Mouse (Mus musculus) heart, postnatal 36 days (tissue): ENCODE data around the gene Abhd16a. TPM values are rescaled to one million over a fixed set of nuclear protein-coding genes. Genes with fewer than 3 reads are reported as not detected.

Source experiments
- DNase-seq, 2 experiments: peaks; one replicate each; pipeline ENCODE4 v3.0.0; 2021 to 2022
- intact Hi-C: fragments of 180-260 bp; cut with DNase I; formaldehyde crosslinking; loops from one replicate; pipeline ENCODE4 v1.15.1; 2025
- total RNA-seq, 2 experiments: library from RNA; stranded (reverse); gene quantifications; 2 replicates each; pipeline ENCODE4 v1.2.3; 2021

The Abhd16a gene
- total RNA-seq, 2 experiments from 2014 or later, result 54.6 to 61.1 TPM

DNA sequence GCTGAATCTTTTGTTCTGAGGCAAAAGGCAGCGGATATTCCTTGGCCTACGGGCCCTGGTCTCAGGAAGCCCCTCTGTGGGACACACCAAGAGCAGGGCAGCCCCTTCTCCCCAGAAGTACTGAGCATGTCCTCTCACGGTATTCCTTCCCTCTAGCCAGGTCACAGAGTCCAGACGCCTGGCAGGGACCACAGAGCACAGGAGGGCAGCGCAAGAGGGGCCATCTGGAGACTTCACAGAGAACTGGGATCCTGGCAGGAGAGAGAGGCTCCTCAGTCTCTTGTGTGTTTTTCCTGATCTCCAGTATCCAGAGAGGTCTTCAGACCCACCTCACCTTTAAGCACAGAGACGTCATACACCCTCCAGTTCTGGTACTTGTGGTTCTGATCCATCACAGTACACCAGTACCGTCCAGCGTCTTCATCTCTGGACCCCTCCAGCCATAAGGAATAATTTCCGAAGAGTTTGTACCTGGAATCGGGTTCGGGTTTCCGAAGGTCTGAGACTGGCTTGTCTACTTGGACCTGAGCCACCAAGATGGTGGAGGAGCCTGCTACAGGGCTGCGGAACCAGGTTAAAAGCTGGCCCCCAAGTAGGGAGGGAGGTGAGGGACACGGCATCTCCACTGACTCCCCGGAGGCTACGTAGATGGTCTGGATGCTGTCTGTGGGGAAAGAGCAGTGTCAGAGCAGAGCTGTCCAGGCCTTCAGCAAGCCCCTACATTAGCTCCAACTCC lies 6.1 kb upstream of the Abhd16a start:
- intact Hi-C loops, result no loop called here
- no peak for DNase-seq

DNA sequence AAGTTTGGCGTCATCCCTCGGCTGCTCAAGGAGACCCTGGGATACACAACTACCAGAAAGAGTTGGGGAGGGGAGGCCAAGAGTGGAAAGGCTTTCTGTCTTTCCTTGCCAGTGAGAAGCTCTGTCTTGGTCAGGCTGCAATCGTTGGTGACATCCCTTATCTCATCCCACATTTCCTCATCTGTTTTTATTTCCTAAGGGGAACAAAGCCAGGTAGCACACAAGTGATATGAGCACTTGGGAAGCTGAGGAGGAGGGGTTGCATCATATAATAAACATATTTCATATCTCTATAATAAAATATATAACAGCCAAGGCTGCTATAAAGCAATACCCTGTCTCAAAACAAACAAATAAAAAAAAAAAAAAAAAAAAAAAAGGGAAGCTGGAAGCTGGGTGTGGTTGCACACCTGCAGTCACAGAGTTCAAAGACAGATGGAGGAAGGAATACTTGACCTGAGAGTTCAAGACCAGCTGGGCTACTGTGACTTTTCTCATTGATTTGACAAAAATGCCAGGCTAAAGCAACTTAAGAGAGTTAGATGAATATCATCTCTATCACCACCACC lies 5.0 kb upstream of the Abhd16a start:
- DNase-seq, result no peak
- intact Hi-C loops, result no loop called here

DNA sequence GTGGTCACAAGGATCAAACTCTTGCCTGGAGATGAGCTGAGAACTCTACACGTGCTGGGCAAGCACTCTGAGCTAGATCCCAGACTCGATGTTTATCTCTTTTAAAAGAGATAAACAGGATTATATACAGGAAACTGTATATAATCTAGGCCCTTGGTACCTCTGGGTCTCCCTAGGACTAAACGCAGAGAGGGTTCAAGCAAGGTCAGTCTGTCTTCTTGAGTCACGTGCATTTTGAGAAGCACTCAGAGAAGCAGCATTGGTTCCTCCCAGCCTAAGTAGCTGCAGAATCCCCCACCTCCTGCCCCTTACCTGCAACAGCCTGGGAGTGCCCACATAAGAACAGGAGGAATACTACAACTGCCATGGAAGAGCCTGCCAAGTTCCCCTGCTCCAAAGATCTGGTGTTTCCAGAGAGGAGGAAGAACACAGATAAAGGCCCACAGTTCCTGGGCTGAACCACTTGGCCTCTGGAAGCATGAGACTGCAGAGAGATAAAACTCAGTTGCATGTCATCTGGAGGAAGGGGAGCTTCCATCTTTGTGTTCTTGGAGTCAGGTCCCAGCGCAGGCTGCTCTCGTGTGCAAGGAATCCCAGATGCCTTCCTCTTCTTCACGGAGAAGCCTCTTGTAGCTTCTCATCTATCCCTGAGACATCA lies 3.7 kb upstream of the Abhd16a start, which contains the start of gene Ly6g6f:
Gene Ly6g6f, minus strand, starts transcription at position 403 of the 658 bp plus-strand sequence.
- no peak for DNase-seq
- intact Hi-C loops, result no loop called here

DNA sequence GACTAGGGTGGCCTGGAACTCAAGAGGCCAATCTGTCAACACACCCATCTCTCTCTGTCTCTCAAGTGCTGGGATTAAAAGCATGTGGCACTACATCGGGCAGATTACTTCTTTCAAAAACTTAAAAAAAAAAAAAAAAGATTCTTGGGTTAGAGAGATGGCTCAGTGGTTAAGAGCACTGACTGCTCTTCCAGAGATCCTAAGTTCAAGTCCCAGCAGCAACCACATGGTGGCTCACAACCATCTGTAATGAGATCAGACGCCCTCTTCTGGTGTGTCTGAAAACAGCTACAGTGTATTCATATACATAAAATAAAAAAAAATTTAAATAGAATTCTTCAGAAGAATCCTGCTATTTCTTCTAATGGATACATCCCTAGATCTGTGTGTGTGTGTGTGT lies 912 bp upstream of the Abhd16a start:
- no peak for DNase-seq
- intact Hi-C loops, result loop anchor here (2.0 kb wide), 1 partner anchor 67 kb away; no protein-coding TSS in a partner anchor

DNA sequence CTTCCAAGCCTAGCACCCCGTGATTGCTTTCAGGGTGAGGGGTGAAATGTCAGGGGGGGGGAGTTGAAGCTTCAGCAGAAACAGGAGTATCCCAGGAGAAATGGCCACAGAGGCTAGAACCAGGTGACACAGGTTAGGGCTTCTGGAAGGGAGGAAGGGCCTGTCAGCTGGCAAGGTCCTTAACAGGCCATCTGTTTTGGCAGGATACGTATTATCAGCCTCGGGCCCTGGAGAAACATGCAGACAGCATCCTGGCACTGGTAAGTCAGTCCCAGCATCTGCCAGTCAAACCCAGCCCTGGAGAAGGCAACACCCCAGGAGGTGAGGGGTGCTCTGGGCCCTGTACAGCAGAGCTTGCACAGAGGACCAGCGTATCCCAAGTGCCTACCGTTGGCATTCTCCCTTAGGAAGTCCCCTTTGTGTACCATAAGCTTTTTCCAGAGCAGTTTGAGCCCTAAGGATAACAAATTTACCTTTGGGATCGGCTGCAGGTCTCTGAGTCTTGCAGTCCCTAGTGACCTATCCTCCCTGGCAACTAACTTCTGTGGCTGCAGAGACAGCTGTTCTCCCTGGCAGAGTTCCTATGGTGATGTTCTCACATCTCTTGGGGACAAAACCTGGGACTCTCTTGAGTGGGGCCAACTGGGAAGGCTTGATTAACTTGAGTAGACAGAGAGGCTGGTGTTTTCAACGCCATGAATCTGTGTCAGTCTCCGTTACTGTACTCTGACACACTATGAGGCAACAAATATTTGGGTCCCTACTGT lies 1.3 kb downstream of the Abhd16a start:
- intact Hi-C loops, result no loop called here
- DNase-seq, result peak in 1 of 2 experiments; percentile 43

DNA sequence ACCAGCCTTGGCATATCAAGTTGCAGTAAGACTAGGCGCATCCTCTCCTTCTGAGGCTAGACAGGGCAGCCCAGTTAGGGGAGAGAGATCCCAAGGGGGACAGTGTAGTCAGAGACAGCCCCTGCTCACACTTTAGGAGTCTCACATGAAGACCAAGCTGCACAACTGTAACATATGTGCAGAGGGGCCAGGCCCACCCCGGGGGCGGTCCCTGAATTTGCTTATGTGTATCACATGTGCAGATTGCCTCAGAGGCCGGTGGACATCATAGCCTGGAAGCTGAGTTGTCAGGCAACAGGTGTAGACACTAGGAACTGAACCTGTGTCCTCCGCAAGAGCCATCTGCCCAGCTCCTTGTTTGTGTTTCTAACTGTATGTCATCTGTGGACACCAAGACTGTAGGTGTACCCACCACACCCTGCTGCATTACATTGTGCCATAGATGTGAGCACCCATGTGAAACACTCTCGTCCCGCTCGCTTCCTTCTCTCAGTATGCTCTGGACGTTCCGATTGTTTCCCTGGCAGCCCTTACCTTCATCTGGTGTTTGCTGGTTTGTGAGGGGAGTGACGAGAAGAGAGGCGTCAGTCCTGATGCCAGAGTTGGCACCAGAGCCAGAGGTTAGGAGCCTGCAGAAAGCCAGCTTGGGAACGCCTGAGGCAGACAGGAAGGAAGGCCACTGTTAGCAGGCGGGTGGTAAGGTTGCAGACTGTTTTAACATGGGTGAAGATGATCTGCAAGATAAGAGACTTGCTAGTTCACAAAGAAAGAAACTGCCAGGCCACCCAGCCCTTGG lies 3.5 kb downstream of the Abhd16a start:
- DNase-seq, result no peak
- intact Hi-C loops, result no loop called here

DNA sequence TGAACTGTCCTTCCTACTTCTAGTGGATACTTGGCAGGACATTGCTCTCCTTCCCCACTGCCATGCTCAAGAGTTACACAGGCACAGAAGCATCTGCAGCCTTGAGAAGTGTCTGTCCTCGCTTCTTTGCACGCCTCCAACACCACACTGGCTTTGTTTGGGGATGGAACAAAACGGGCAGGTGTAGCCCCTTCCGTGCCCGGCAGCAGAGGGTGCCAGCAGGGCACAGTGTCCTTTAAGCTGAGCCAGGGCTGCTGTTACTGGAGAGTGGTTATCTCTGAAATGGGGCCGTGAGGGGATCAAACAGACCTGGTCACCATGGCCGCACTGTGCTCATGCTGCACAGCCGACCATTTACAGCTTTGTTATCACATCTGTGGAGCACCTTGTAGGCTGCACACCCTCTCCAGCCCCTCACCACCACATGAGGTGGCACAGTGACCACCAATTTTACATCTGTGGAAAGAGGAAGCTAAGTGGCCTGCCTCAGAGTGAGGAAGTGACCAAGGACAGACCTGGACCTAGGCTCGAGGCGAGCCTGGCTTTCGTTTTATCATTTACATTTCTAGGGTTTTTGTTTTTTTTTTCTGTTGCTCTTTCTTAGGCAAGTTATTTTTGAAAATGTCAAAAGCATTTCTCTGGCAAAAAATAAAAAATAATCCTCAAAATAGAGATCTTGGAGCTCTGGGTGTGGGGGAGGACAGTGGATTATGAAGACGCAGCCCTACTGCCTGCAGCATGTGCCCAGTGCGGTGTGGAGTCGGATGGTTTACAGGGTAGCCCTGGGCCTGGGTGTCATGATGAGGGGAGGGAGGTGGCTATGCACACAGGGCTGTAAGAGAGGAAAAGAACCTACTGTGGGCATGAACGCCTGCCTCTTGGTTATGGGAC lies 5.7 kb downstream of the Abhd16a start:
- no peak for DNase-seq
- intact Hi-C loops, result no loop called here

DNA sequence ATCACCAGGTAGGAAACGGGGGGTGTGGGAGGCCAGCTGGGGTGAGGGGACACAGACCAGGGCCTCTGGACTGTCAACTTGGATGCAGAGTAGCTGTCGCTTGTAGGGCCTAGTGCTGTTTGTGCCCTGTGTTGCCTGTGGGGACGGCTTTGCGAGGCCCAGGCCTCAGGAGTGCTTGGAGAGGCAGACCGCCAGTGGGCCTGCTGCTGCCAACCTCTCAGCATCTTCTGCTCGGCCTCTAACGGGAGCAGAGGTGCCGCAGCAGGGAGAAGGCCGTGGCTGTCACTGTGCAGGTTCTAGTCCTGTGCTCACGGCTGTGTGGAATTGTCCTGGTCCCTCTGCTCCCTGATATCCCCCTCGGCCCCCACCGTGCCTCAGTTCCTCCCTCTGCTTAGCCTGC lies 7.5 kb downstream of the Abhd16a start:
- intact Hi-C loops, result no loop called here

DNA sequence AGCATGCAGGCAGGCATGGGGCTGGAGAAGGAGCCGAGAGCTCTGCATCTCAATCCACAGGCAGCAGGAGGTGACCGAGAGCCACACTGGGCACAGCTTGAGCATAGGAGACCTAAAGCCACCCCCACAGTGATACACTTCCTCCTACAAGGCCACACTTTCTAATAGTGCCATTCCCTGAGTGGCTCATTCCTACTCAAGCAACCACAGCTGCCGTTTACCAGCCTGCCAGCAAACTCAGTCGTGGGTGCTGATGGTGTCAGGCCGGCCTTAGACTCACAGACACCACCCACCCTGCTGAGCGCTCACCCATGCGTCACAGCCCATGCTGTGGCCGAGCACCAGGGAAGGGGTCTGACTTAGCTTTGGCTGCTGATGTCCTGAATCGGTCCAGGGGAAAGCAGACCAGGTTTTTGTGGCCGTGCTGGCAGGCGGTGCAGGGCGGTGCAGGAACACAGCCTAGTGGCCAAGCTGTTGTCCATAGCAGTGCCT lies 8.1 kb downstream of the Abhd16a start:
- intact Hi-C loops, result no loop called here
- DNase-seq, result no peak

More for the DNA sequence above, 7.5 kb downstream of the Abhd16a start:
- DNase-seq, result no peak

DNA sequence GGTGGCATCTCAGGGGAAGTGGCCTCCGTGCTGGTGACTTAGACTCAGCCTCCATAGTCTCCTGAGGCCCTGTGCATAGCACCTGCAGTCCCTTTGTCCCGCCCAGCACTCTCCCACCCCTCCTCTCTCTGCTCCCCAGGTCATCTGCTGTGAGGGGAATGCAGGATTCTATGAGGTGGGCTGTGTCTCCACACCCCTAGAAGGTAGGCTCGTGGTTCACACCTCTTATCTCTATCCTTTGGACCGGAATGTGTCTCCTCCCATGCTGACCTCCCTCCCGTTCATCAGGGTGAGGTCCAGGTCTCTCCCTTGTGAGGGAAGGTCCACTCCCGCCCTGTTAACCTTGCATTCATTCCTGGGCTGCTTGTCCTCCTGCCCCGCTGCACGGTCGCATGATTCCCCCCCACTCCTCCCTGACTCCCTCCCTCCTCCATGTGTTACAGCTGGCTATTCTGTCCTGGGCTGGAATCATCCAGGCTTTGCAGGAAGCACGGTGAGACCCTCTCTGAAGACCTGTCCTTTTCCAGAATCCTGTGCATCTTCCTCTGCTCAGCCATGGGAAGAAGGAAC lies 11.2 kb downstream of the Abhd16a start:
- intact Hi-C loops, result no loop called here

DNA sequence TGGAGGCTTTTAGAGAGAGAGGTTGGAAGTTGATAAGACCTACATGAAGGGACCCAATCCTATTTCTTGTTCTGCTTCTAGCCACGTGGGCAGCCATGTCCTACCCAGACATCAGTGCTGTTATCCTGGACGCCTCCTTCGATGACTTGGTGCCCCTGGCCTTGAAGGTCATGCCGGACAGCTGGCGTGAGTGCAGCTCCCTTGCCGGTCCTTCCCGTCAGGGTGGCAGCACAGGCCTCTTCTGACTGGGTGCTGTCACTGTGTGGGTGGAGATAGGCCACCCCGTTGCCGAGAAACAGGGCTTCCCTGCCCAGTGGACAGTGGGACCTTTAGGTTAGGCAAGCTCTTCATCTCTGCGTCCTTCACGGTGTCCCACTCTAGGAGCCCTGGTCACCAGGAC lies 12.1 kb downstream of the Abhd16a start:
- intact Hi-C loops, result no loop called here
- DNase-seq, result no peak

More for the DNA sequence above, 11.2 kb downstream of the Abhd16a start:
- DNase-seq, result no peak

DNA sequence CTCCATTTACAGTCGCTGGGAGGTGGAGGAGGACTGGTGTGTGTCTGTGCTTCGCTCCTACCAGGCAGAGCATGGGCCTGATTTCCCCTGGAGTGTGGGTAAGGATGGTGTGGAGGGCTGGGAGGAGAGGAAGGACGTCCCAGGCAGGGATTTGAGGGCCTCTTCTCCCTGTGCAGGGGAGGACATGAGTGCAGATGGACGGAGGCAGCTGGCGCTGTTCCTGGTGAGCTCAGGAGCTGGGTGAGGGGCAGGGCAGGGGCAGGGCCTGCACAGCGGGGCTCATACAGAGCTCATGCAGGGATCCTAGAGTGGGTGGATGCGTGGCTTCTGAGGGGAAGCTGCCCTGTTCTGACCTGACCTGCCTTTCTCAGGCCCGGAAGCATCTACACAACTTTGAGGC lies 13.2 kb downstream of the Abhd16a start:
- intact Hi-C loops, result no loop called here
- DNase-seq, result no peak

DNA sequence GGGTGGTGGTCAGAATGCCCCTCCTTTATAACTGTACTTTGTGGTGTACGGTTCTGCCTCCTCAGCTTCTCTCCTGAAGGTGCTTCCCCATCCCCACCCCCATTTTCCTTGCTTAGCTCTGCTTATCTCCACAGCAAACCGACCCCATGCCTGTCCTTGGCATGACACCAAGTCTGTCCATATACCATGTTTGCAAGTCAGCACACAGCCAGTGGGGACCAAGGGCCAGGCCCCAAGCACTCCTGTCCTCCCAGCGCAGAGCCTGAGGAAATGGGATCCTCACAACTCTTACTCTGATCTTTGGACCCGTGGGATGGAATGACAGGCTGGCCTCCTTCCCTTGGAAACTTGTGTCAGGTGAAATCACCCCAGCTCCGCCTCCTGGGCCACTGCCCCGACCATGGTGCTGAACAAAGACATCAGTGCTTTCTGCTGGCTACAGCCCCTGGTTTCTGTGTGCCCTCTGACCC lies 14.2 kb downstream of the Abhd16a start:
- intact Hi-C loops, result no loop called here
- no peak for DNase-seq

DNA sequence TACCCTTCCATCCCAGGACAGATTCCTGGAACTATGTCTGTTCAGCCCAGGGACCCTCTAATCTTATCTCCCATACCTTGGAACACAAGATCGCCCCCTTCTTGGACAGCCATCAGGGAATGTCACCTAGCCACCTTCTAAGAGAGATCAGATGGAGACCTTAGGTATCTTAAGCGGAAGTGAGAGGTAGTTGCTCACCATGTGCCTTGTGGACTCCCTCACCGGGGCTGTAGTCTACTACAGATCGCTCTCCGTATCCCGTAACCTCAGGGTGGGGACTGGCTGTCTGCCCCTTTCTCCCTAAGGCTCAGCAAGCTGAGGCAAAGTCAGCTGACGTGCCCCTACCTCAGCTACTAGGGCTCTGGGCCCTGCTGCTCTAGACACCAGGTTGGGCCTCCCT lies 15.0 kb downstream of the Abhd16a start:
- no peak for DNase-seq
- intact Hi-C loops, result no loop called here

DNA sequence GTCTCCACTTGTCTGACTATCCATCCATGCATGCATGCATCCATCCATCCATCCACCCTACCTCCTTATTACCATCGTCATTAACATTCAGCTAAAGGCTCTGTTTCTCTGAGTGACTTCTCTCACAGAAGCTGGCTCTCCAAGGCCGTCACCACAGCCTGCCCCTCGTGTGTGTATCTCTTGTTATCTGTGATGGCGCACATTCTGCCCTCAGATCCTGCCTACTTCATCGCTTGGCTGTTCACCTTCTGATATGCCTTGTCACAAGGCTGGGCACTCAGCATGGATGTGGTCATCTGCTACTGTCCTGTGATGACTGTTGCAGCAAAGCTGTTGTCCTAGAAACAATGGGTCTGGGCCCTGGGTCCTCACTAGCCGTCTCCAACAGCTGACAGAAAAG lies 15.7 kb downstream of the Abhd16a start:
- intact Hi-C loops, result no loop called here
- DNase-seq, result no peak

DNA sequence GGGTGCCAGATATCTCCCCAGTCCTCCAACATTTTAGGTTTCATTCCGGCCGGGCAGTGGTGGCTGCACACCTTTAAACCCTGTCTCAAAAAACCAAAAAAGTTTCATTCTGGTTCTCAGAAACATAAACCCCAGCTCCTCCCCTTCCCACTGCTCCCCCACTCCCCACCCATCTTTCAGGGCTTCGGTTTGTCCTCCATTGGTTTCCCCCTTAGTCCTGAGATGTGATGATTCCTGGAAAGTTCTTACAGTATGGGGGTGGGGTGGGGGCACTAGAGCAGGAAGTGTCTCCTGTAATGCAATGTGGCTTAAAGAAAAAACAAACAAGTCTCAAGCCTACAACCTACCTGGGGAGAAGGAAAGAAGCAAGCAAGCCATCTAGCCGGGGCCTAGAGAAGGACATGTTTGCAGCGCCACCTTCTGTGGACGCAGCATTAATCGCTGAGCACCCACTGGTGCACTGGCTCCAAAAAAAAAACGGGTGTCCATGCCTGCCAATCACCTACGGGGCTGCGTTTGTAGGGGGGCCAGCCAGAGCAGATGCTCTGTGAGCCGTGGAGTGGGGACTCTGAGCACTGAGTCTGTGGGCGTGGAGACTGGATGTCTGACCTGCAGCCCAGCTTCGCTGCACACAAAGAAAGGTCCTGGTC lies 16.8 kb downstream of the Abhd16a start:
- peak in 1 of 2 experiments; percentile 27 for DNase-seq
- intact Hi-C loops, result loop anchor here (1.0 kb wide), 1 partner anchor 85 kb away; no protein-coding TSS in a partner anchor

DNA sequence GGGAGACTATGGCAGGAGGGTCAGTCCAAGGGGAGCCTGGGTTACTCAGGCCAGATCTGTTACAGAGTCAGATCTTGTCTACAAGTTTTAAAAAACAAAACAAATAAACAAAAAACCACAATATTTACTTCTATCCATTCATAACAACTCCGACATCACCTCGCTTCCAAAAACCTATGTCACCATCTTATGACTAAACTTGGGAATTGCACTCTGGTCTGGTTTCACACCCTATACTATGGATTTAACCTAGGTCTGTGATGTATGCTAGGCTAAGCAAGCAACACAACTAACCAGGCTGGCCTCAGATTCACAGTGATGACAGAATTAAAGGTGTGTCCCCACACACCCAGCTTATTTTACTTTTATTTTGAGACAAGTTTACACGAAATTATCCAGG lies 17.5 kb downstream of the Abhd16a start:
- intact Hi-C loops, result loop anchor here (1.0 kb wide), 1 partner anchor 85 kb away; no protein-coding TSS in a partner anchor
- DNase-seq, result no peak

DNA sequence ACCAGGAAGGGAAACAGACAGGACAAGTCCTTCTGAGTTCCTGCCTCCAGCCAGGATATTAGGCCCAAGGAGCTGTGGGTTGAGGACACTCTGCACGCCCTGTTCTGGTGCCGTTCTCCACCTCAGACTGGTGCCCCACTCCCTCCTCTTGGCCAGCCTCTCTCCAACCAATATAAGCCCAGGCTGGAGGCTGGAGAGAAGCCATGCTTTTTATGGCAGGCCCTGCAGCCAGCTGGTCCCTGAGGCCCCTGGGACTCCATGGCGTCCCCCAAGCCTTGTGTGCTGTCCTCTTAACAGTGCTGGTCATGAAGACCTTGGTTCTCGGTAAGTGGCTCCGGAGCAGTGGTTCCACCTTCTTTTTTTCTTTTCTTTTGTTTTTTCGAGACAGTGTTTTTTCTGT lies 19.0 kb downstream of the Abhd16a start, which contains the start of gene Ly6g5c:
Gene Ly6g5c, plus strand, starts transcription at position 183 of the 400 bp plus-strand sequence.
- DNase-seq, result no peak
- intact Hi-C loops, result no loop called here
